Mouse (Mus musculus): ENCODE data around the gene Sidt2. TPM values are rescaled to one million over a fixed set of nuclear protein-coding genes. Genes with fewer than 3 reads are reported as not detected.

The Sidt2 gene
- polyA plus RNA-seq, 1 experiment from 2014 or later = 33.4 TPM

DNA sequence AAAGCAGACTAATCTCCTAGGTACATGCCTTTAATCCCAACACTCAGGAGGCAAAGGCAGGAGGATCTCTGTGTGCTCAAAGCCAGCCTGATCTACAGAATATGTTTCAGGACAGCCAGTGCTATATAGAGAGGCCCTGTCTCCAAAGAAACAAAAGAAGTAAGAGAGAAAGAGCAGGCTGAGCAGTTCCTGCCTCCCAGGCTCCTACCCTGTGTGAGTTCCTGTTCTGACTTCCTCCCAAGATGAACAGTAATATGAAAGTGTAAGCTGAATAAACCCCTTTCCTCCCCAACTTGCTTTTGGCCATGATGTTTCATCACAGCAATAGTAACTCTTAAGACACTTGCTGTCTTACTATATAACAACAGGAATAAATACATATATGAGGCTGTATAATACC lies 61.4 kb downstream of the Sidt2 start:
- Histone ChIP-seq H3K4me3 (ENCODE audit: low read length) (no peak overlapping the region), H3K27me3 (replicated peaks; ENCODE audit: control insufficient read depth, insufficient read depth, low read length) (no peaks in the 10 kb centered on the region), H3K9ac (ENCODE audit: low read depth, low read length) (no peak overlapping the region), H3K36me3 (ENCODE audit: control insufficient read depth, insufficient read depth, low read length) (peaks cover 24% of the 10 kb centered on the region), H3K9me3 (ENCODE audit: control insufficient read depth, low read length) (no peaks in the 10 kb centered on the region), H3K4me2 (ENCODE audit: low read depth, low read length) (no peak overlapping the region), H3K4me1 (ENCODE audit: control insufficient read depth, insufficient read depth, low read length) (no peaks in the 10 kb centered on the region), H3K27ac (ENCODE audit: low read length) (no peak overlapping the region)
- ATAC-seq = no peak

Small RNA genes within 50 kb of the gene (microRNA-seq; reads per million reads assigned to microRNA genes)
- gene Mir7087 = not detected

Other genes with a start within 250 kb of the Sidt2 start
- 20.6 and 21.6 TPM in 2 replicates for gene Cep164, start 126.6 kb downstream of the Sidt2 start, polyA plus RNA-seq (2015; fragmentation: Nextera tagmentation; extraction: Ambion mirVana)
- 17.8 TPM in 2 replicates for gene Bace1, start 116.7 kb downstream of the Sidt2 start, polyA plus RNA-seq (2015; fragmentation: Nextera tagmentation; extraction: Ambion mirVana)
- 22.2 and 23.8 TPM in 2 replicates for gene Pcsk7, start 48.8 kb downstream of the Sidt2 start, polyA plus RNA-seq (2015; fragmentation: Nextera tagmentation; extraction: Ambion mirVana)
- gene Rnf214, start 48.3 kb downstream of the Sidt2 start, polyA plus RNA-seq (2015; fragmentation: Nextera tagmentation; extraction: Ambion mirVana) = 35.2 and 36.0 TPM in 2 replicates
- gene Tagln, start 19.2 kb downstream of the Sidt2 start, polyA plus RNA-seq (2015; fragmentation: Nextera tagmentation; extraction: Ambion mirVana) = 390 and 404 TPM in 2 replicates
- gene Pafah1b2, start 57.4 kb upstream of the Sidt2 start, polyA plus RNA-seq (2015; fragmentation: Nextera tagmentation; extraction: Ambion mirVana) = 123 and 137 TPM in 2 replicates
- gene Sik3, start 57.6 kb upstream of the Sidt2 start, polyA plus RNA-seq (2015; fragmentation: Nextera tagmentation; extraction: Ambion mirVana) = 5.1 and 5.2 TPM in 2 replicates

All from intestine, embryonic 16.5 days (tissue).